ENCODE assay signal across 8 mouse cellular contexts in genomic region chr9:62677641-62678549, GRCm38 (mm10). TPM values are rescaled to one million over a fixed set of nuclear protein-coding genes. Genes with fewer than 3 reads are reported as not detected.
DNase-seq lines count a peak whose midpoint lies in the region; ATAC-seq and TF ChIP-seq lines count a peak whose summit lies in the region.

TSS of gene Itga11 (plus strand) at chr9:62677826.

- H3K27me3 ChIP-seq in cerebellum, adult 2 months (ENCODE audit: control insufficient read depth, insufficient read depth, low read length) = peaks cover 4% of the 10 kb centered on the region; the same call in 1 of the 2 replicates
- peaks cover 70% of the 10 kb centered on the region for H3K27me3 ChIP-seq in E14TG2a.4 (ENCODE audit: insufficient read depth, low read length)
- peaks cover 60% of the 10 kb centered on the region for H3K27me3 ChIP-seq in forebrain, embryonic 10.5 days (ENCODE audit: poor library complexity, severe bottlenecking)
- peaks cover 28% of the 10 kb centered on the region for H3K27me3 ChIP-seq in hindbrain, embryonic 11.5 days (ENCODE audit: control insufficient read depth, insufficient read depth, low read length)
- H3K27me3 ChIP-seq in liver, embryonic 15.5 days = peaks cover 41% of the 10 kb centered on the region
- H3K27me3 ChIP-seq in small intestine, adult 2 months (ENCODE audit: control insufficient read depth, insufficient read depth, low read length) = peaks cover 23% of the 10 kb centered on the region

- TF ChIP-seq CTCF in cerebellum, adult 2 months (IDR thresholded peaks at IDR 0.05; ENCODE audit: borderline replicate concordance, insufficient read depth, low read depth, low read length) = no peak
- no peak for TF ChIP-seq CTCF in E14TG2a.4 (conservative IDR thresholded peaks at IDR 0.05; ENCODE audit: low read length)
- TF ChIP-seq CTCF in small intestine, adult 2 months (IDR thresholded peaks at IDR 0.05; ENCODE audit: extremely low read depth, insufficient read length, insufficient replicate concordance, low read depth, low read length) = no peak

- no peak within 1 kb of the TSS for H3K27ac ChIP-seq in cerebellum, adult 2 months (ENCODE audit: insufficient read depth, low read length)
- H3K27ac ChIP-seq in forebrain, embryonic 10.5 days = peak within 1 kb of the TSS; percentile 41; the same call in 1 of the 2 replicates
- H3K27ac ChIP-seq in hindbrain, embryonic 11.5 days (ENCODE audit: low read depth, low read length) = no peak within 1 kb of the TSS
- H3K27ac ChIP-seq in liver, embryonic 15.5 days (replicated peaks) = no peak within 1 kb of the TSS
- no peak within 1 kb of the TSS for H3K27ac ChIP-seq in small intestine, adult 2 months (ENCODE audit: insufficient read depth, low read depth, low read length)

- no peak for TF ChIP-seq POLR2A in cerebellum, adult 2 months (IDR thresholded peaks at IDR 0.05; ENCODE audit: borderline replicate concordance, insufficient read depth, low read length)
- TF ChIP-seq POLR2A in small intestine, adult 2 months (IDR thresholded peaks at IDR 0.05; ENCODE audit: low read depth, low read length) = no peak

- H3K4me3 ChIP-seq in cerebellum, adult 2 months (replicated peaks; ENCODE audit: insufficient read depth, low read depth, low read length) = no peak within 1 kb of the TSS
- peak within 1 kb of the TSS; percentile 62 for H3K4me3 ChIP-seq in E14TG2a.4 (replicated peaks; ENCODE audit: low read length)
- peak within 1 kb of the TSS; percentile 55 for H3K4me3 ChIP-seq in forebrain, embryonic 10.5 days
- H3K4me3 ChIP-seq in hindbrain, embryonic 11.5 days (ENCODE audit: low read depth, low read length) = peak within 1 kb of the TSS; percentile 35
- no peak within 1 kb of the TSS; the same call in 1 of the 2 replicates for H3K4me3 ChIP-seq in liver, embryonic 15.5 days (replicated peaks)
- H3K4me3 ChIP-seq in small intestine, adult 2 months (ENCODE audit: low read depth, low read length) = peak within 1 kb of the TSS; percentile 42

- no peaks in the 10 kb centered on the region for H3K9me3 ChIP-seq in E14TG2a.4 (ENCODE audit: low read length)
- no peaks in the 10 kb centered on the region for H3K9me3 ChIP-seq in forebrain, embryonic 10.5 days
- H3K9me3 ChIP-seq in hindbrain, embryonic 11.5 days (ENCODE audit: control insufficient read depth, low read length) = no peaks in the 10 kb centered on the region
- no peaks in the 10 kb centered on the region for H3K9me3 ChIP-seq in liver, embryonic 15.5 days (replicated peaks)

- no peaks in the 10 kb centered on the region for H3K4me1 ChIP-seq in cerebellum, adult 2 months (ENCODE audit: control insufficient read depth, insufficient read depth, low read length)
- H3K4me1 ChIP-seq in E14TG2a.4 (replicated peaks; ENCODE audit: low read depth, low read length) = peaks cover 27% of the 10 kb centered on the region
- H3K4me1 ChIP-seq in forebrain, embryonic 10.5 days = peaks cover 24% of the 10 kb centered on the region
- peaks cover 3% of the 10 kb centered on the region for H3K4me1 ChIP-seq in hindbrain, embryonic 11.5 days (replicated peaks; ENCODE audit: control insufficient read depth, insufficient read depth, low read length)
- no peaks in the 10 kb centered on the region for H3K4me1 ChIP-seq in liver, embryonic 15.5 days (replicated peaks)
- no peaks in the 10 kb centered on the region for H3K4me1 ChIP-seq in small intestine, adult 2 months (ENCODE audit: control insufficient read depth, insufficient read depth, insufficient read length, low read length)

- WGBS in cerebellum, adult 2 months = 3% methylated on average over 45 of the region's 45 CpGs
- 1% methylated on average over 45 of the region's 45 CpGs for WGBS in forebrain, embryonic 10.5 days
- WGBS in hindbrain, embryonic 11.5 days = under 1% methylated on average over 45 of the region's 45 CpGs
- WGBS in liver, embryonic 15.5 days (ENCODE audit: insufficient replicate concordance) = 2% methylated on average over 45 of the region's 45 CpGs
- WGBS in small intestine, adult 2 months = 4% methylated on average over 45 of the region's 45 CpGs

- 0 out of 2 replicates have a peak within 1 kb of the TSS, but pooled peaks have one; percentile 12 for H3K9ac ChIP-seq in hindbrain, embryonic 11.5 days (ENCODE audit: low read depth, low read length)
- H3K9ac ChIP-seq in liver, embryonic 15.5 days = no peak within 1 kb of the TSS

- peak within 1 kb of the TSS; percentile 58 for H3K4me2 ChIP-seq in hindbrain, embryonic 11.5 days (replicated peaks; ENCODE audit: low read depth, low read length)
- H3K4me2 ChIP-seq in liver, embryonic 15.5 days = peak within 1 kb of the TSS; percentile 44

- H3K36me3 ChIP-seq in E14TG2a.4 (ENCODE audit: insufficient read depth, low read length) = no peaks in the 10 kb centered on the region
- no peaks in the 10 kb centered on the region for H3K36me3 ChIP-seq in forebrain, embryonic 10.5 days (replicated peaks)
- H3K36me3 ChIP-seq in hindbrain, embryonic 11.5 days (ENCODE audit: control insufficient read depth, insufficient read depth, low read length) = no peaks in the 10 kb centered on the region
- no peaks in the 10 kb centered on the region for H3K36me3 ChIP-seq in liver, embryonic 15.5 days (replicated peaks)
- H3K36me3 ChIP-seq in small intestine, adult 2 months (ENCODE audit: control insufficient read depth, insufficient read depth, low read length) = no peaks in the 10 kb centered on the region

- ATAC-seq in hindbrain, embryonic 11.5 days (ENCODE audit: low FRiP score) = no peak
- ATAC-seq in liver, embryonic 15.5 days (ENCODE audit: insufficient read depth) = no peak
- no peak for ATAC-seq in granulocyte monocyte progenitor cell, adult 5-6 weeks (replicated peaks; ENCODE audit: poor library complexity, severe bottlenecking)

- peak; percentile 2 to 10 for DNase-seq in cerebellum, adult 2 months
- DNase-seq in cerebellum, adult 18-20 months = no peak
- peak; percentile 34 for DNase-seq in forebrain, embryonic 10.5 days (ENCODE audit: extremely low spot score, low spot score)
- DNase-seq in hindbrain, embryonic 11.5 days (ENCODE audit: low spot score) = peak; percentile 59

RNA-seq across cellular contexts. Expression of gene Itga11, which starts in this region (rescaled TPM):
- polyA plus RNA-seq in cerebellum, adult 2 months (2012; rRNA removed) = 0.29 and 0.33 TPM in 2 replicates
- 1.2 and 1.4 TPM in 2 replicates for polyA plus RNA-seq in forebrain, embryonic 10.5 days (2016; fragmentation: Nextera tagmentation; extraction: Ambion mirVana)
- 2.9 and 3.0 TPM in 2 replicates for polyA plus RNA-seq in hindbrain, embryonic 11.5 days (2014; fragmentation: Nextera tagmentation; extraction: Ambion mirVana)
- 0.12 and 0.16 TPM in 2 replicates for polyA plus RNA-seq in liver, embryonic 15.5 days (2015; fragmentation: Nextera tagmentation; extraction: Ambion mirVana)
- 1.5 and 3.8 TPM in 2 replicates for polyA plus RNA-seq in small intestine, adult 2 months (2012; rRNA removed)
- total RNA-seq in granulocyte monocyte progenitor cell, adult 5-6 weeks (2014; fragmentation: Nextera tagmentation) = not detected in 2 replicates
- total RNA-seq in granulocyte monocyte progenitor cell, adult 5-6 weeks (2017) = 0.22 TPM in 1 of 2 replicates, not detected in the other

Comparison
In these comparisons a context has a peak if more than half of its experiments do, and no peak if none do; other contexts are left out.
1. Peak in DNase-seq in cerebellum, adult 2 months; RNA of the gene not detected or under 1 TPM.
2. DNase-seq: peak in forebrain, embryonic 10.5 days (single experiment) and hindbrain, embryonic 11.5 days (single experiment); none in cerebellum, adult 18-20 months (0 of 2).
3. H3K4me3 ChIP-seq: peak in E14TG2a.4 (single experiment), forebrain, embryonic 10.5 days (single experiment), hindbrain, embryonic 11.5 days (single experiment) and small intestine, adult 2 months (single experiment); none in cerebellum, adult 2 months (single experiment) and liver, embryonic 15.5 days (single experiment).